Comparison of ENCODE assay signal across 7 mouse cellular contexts in the genomic region with DNA sequence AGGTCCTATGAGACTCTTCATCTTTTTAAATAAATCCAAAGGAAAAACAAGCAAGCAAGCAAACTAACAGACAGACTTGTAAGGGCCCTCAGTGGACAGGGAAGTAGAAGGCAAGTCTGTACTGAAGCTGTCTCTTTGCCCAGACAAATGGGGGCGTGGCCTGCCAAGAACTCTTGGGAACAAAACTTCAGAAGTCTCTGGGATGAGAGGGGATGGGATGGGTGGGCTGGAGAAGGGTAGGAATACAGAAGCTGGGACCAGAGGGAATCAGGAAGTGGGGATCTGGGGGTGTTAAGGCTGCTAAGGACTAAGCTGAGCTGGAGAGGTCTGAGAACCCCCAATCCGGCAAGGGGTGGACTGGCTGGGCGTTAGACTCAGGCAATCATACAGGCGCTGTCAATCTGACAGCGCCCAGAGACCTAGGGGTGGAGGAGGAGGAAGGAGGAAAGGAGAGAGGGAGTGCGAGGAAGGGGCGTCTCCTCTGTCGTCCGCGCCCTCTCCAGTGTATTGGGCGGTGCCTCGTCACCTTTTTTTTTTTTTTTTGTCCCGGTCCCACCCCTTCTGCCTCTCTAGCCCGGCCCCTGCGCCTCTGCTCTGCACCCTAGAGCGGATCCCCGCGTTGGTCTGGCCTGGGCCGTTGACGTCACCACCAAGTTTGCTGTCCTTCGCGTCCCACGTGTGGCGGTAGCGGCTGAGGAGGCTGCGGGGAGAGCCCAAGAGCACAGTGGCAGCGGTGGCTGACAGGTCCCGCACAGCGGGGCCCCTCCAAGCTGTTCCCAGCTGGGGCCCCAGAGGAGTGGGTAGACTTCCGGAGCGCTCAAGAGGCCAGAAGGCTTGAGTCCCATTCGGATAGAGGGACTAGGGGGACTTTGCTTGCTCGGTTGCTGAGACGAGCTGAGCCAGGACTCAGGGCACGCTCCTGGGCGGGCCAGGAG. TPM values are rescaled to one million over a fixed set of nuclear protein-coding genes. Genes with fewer than 3 reads are reported as not detected.
DNase-seq lines count a peak whose midpoint lies in the region; ATAC-seq and TF ChIP-seq lines count a peak whose summit lies in the region.

A gene (plus strand): TSS at position 722 of the 935 bp plus-strand sequence.

- peak within 1 kb of the TSS; percentile 56 for H3K4me3 ChIP-seq in hindbrain, embryonic 15.5 days
- peak within 1 kb of the TSS; percentile 68 for H3K4me3 ChIP-seq in limb, embryonic 14.5 days (replicated peaks; ENCODE audit: low read length)
- H3K4me3 ChIP-seq in midbrain, embryonic 13.5 days (replicated peaks), result peak within 1 kb of the TSS; percentile 47
- H3K4me3 ChIP-seq in stomach, embryonic 16.5 days (replicated peaks; ENCODE audit: low read length), result peak within 1 kb of the TSS; percentile 62

- DNase-seq in WW6 (ENCODE audit: low read depth, low spot score), result peak; percentile 60
- peak; percentile 50 for DNase-seq in c-Kit-positive CD71-negative TER-119-negative erythroid progenitor cells, embryonic 14.5 days (ENCODE audit: low read depth)
- peak; percentile 44 for DNase-seq in gastrocnemius, postnatal 10 days
- DNase-seq in limb, embryonic 14.5 days (ENCODE audit: low spot score), result peak; percentile 71

- no peak for TF ChIP-seq POLR2A in limb, embryonic 14.5 days (IDR thresholded peaks at IDR 0.05; ENCODE audit: borderline replicate concordance, extremely low read depth, insufficient read depth, insufficient read length)

- H3K9me3 ChIP-seq in hindbrain, embryonic 15.5 days, result no peaks in the 10 kb centered on the region
- H3K9me3 ChIP-seq in limb, embryonic 14.5 days (ENCODE audit: control insufficient read depth, low read length), result no peaks in the 10 kb centered on the region
- H3K9me3 ChIP-seq in midbrain, embryonic 13.5 days, result no peaks in the 10 kb centered on the region
- H3K9me3 ChIP-seq in stomach, embryonic 16.5 days (replicated peaks; ENCODE audit: control insufficient read depth, low read length), result no peaks in the 10 kb centered on the region

- H3K36me3 ChIP-seq in hindbrain, embryonic 15.5 days, result no peaks in the 10 kb centered on the region
- no peaks in the 10 kb centered on the region for H3K36me3 ChIP-seq in limb, embryonic 14.5 days (ENCODE audit: control insufficient read depth, insufficient read depth, low read length)
- H3K36me3 ChIP-seq in midbrain, embryonic 13.5 days, result no peaks in the 10 kb centered on the region
- H3K36me3 ChIP-seq in stomach, embryonic 16.5 days (ENCODE audit: control insufficient read depth, insufficient read depth, low read length), result no peaks in the 10 kb centered on the region

- peak within 1 kb of the TSS; percentile 54 for H3K9ac ChIP-seq in hindbrain, embryonic 15.5 days
- H3K9ac ChIP-seq in limb, embryonic 14.5 days (ENCODE audit: low read depth, low read length, severe bottlenecking), result peak within 1 kb of the TSS; percentile 85
- peak within 1 kb of the TSS; percentile 77 for H3K9ac ChIP-seq in midbrain, embryonic 13.5 days (replicated peaks)
- peak within 1 kb of the TSS; percentile 77 for H3K9ac ChIP-seq in stomach, embryonic 16.5 days (ENCODE audit: low read length)

- 0% methylated on average over 35 of the region's 36 CpGs for WGBS in hindbrain, embryonic 15.5 days
- 1% methylated on average over 28 of the region's 36 CpGs for WGBS in limb, embryonic 14.5 days
- WGBS in midbrain, embryonic 13.5 days, result under 1% methylated on average over 34 of the region's 36 CpGs
- under 1% methylated on average over 36 of the region's 36 CpGs for WGBS in stomach, embryonic 16.5 days

- ATAC-seq in hindbrain, embryonic 15.5 days (ENCODE audit: low FRiP score, low read depth), result peak; percentile 88
- ATAC-seq in limb, embryonic 14.5 days (ENCODE audit: low FRiP score, low read depth), result peak; percentile 88
- peak; percentile 88 for ATAC-seq in midbrain, embryonic 13.5 days
- peak; percentile 95 for ATAC-seq in stomach, embryonic 16.5 days (ENCODE audit: insufficient read depth, low FRiP score)

- peaks cover 22% of the 10 kb centered on the region for H3K4me1 ChIP-seq in hindbrain, embryonic 15.5 days (replicated peaks)
- H3K4me1 ChIP-seq in limb, embryonic 14.5 days (ENCODE audit: control insufficient read depth, insufficient read depth, low read length), result peaks cover 6% of the 10 kb centered on the region; the same call in 1 of the 2 replicates
- H3K4me1 ChIP-seq in midbrain, embryonic 13.5 days (replicated peaks), result peaks cover 27% of the 10 kb centered on the region
- no peaks in the 10 kb centered on the region; the same call in none of the 2 replicates for H3K4me1 ChIP-seq in stomach, embryonic 16.5 days (ENCODE audit: control insufficient read depth, insufficient read depth, low read length)

- peak within 1 kb of the TSS; percentile 50; the same call in 1 of the 2 replicates for H3K27ac ChIP-seq in hindbrain, embryonic 15.5 days (replicated peaks)
- peak within 1 kb of the TSS; percentile 83 for H3K27ac ChIP-seq in limb, embryonic 14.5 days (replicated peaks; ENCODE audit: low read depth, low read length)
- H3K27ac ChIP-seq in midbrain, embryonic 13.5 days, result peak within 1 kb of the TSS; percentile 66
- peak within 1 kb of the TSS; percentile 39 for H3K27ac ChIP-seq in stomach, embryonic 16.5 days (ENCODE audit: low read length)

- peak within 1 kb of the TSS; percentile 99 for H3K4me2 ChIP-seq in hindbrain, embryonic 15.5 days
- H3K4me2 ChIP-seq in limb, embryonic 14.5 days (replicated peaks; ENCODE audit: low read depth, low read length, severe bottlenecking), result peak within 1 kb of the TSS; percentile 88
- H3K4me2 ChIP-seq in midbrain, embryonic 13.5 days (replicated peaks), result peak within 1 kb of the TSS; percentile 97
- peak within 1 kb of the TSS; percentile 91 for H3K4me2 ChIP-seq in stomach, embryonic 16.5 days (ENCODE audit: low read depth, low read length)

- H3K27me3 ChIP-seq in hindbrain, embryonic 15.5 days, result peaks cover 15% of the 10 kb centered on the region
- no peaks in the 10 kb centered on the region for H3K27me3 ChIP-seq in limb, embryonic 14.5 days (ENCODE audit: control insufficient read depth, insufficient read depth, low read length)
- peaks cover 30% of the 10 kb centered on the region for H3K27me3 ChIP-seq in midbrain, embryonic 13.5 days
- peaks cover 9% of the 10 kb centered on the region for H3K27me3 ChIP-seq in stomach, embryonic 16.5 days (ENCODE audit: control insufficient read depth, insufficient read depth, low read length)

RNA-seq across cellular contexts. Expression of the gene that starts here (rescaled TPM):
- total RNA-seq in gastrocnemius, postnatal 10 days (2021), result under 1 TPM; 0.31 to 0.41 TPM
- polyA plus RNA-seq in hindbrain, embryonic 15.5 days (2015; fragmentation: Nextera tagmentation; extraction: Ambion mirVana), result 1.3 and 1.4 TPM in 2 replicates
- polyA plus RNA-seq in limb, embryonic 14.5 days (2012; rRNA removed), result 6.7 and 9.5 TPM in 2 replicates
- 5.2 and 5.6 TPM in 2 replicates for polyA plus RNA-seq in limb, embryonic 14.5 days (2014; fragmentation: Nextera tagmentation; extraction: Ambion mirVana)
- 1.4 and 1.8 TPM in 2 replicates for polyA plus RNA-seq in midbrain, embryonic 13.5 days (2015; fragmentation: Nextera tagmentation; extraction: Ambion mirVana)
- 0.97 and 1.1 TPM in 2 replicates for polyA plus RNA-seq in stomach, embryonic 16.5 days (2015; fragmentation: Nextera tagmentation; extraction: Ambion mirVana)

Comparison
In these comparisons a context has a peak if more than half of its experiments do, and no peak if none do; other contexts are left out.
1. Peak in every context shown above with its lines: DNase-seq, ATAC-seq, H3K4me3 ChIP-seq and H3K27ac ChIP-seq.
2. Peak in DNase-seq in gastrocnemius, postnatal 10 days; RNA of the gene not detected or under 1 TPM.